Mouse (Mus musculus) C2C12 (cell line): ENCODE measurements around the gene Hoxb3.

ENCODE experiments used
- CTCF ChIP-seq: IDR thresholded peaks from one replicate; pipeline ENCODE4 v1.5.1; 2011; ENCODE audit not compliant: control insufficient read depth, insufficient read depth, insufficient read length
- MAX ChIP-seq: IDR thresholded peaks from one replicate; pipeline ENCODE4 v1.6.1; 2011; ENCODE audit warnings: mild to moderate bottlenecking, control low read depth
- MYOG ChIP-seq: IDR thresholded peaks from one replicate; pipeline ENCODE4 v1.6.1; 2011; ENCODE audit not compliant: control insufficient read depth, insufficient read length; ENCODE audit errors: extremely low read depth
- USF1 ChIP-seq: IDR thresholded peaks from one replicate; pipeline ENCODE4 v1.6.1; 2011; ENCODE audit warnings: low read depth, mild to moderate bottlenecking, control low read depth, moderate library complexity

DNA sequence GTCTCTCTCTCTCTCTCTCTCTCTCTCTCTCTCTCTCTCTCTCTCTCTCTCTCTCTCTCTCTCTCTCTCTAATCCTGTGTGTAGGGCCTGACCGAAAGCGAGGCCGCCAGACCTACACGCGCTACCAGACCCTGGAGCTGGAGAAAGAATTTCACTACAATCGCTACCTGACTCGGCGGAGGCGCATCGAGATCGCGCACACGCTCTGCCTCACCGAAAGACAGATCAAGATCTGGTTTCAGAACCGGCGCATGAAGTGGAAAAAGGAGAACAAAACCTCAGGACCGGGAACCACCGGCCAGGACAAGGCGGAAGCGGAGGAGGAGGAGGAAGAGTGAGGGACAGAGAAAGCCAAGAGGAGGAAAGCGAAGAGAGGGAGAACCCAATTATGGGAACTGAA, 33.8 kb upstream of the Hoxb3 start:
- no peak for TF ChIP-seq CTCF
- no peak for TF ChIP-seq MYOG
- no peak for TF ChIP-seq MAX
- TF ChIP-seq USF1: no peak
